Mouse (Mus musculus) cortical plate, adult 2 months (tissue): ENCODE measurements around the gene Cd160.

ENCODE experiments used
- CTCF ChIP-seq: fragments of 200-500 bp; IDR thresholded peaks from 2 replicates; pipeline ENCODE4 v1.5.1; 2011; ENCODE audit warnings: mild to moderate bottlenecking, control low read depth, low read length; ENCODE audit not compliant: insufficient read depth; ENCODE audit errors: extremely low read depth
- POLR2A ChIP-seq: fragments of 200-500 bp; IDR thresholded peaks from 2 replicates; pipeline ENCODE4 v1.6.1; 2011; ENCODE audit warnings: mild to moderate bottlenecking, low read length, control low read depth; ENCODE audit not compliant: insufficient read depth; ENCODE audit errors: extremely low read depth

DNA sequence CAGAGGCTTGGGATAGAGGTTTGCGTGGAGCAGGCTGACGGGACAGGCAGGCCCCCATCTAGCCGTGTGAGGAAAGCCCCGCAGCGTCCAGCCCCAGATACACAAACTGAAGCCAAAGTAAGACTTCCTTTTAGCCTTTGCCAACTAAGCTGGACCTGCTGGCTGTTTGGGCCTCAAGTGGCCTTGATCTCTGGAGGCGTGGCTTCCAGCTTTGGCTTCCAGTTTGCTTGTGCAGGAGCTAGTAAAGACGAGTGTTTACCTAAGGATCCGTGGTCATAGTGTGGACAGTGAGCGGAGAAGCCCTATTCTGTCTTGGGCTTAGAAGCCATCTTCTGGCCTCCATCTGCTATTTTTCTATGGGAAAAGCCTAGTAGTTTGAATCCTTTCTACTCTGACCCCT, 16.7 kb upstream of the Cd160 start:
- TF ChIP-seq CTCF, result no peak
- no peak for TF ChIP-seq POLR2A
